Mouse (Mus musculus) thymus, postnatal 4 days (tissue): ENCODE data around the gene Zfp106.

Experiments used
- DNase-seq: peaks from one replicate; pipeline ENCODE4 v3.0.0; 2021

Gene Zfp106

GRCm38 (mm10) chr2:120544732-120545131 is 18.9 kb downstream of the Zfp106 start:
- no peak for DNase-seq

- no peak for DNase-seq
Observed at GRCm38 (mm10) chr2:120539778-120540208, 23.9 kb downstream of the Zfp106 start.

DNA sequence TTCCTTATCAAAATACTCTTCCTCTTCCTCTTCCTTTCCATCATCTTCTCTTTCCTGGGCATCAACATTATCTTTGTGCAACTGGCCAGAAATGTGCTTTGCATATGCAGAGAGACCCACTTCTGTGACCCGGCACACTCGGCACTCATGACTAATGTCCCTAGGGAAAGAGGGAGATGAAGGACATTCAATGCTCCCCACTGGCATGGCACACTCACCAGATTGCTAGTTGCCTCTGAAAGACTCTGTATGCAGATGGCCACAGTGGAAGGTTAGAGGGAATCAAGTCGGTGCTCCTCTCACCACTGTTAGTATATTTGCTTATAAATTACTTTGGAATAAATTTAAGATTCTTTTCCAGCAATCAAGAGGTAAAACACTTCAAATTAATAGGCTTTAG is 24.3 kb downstream of the Zfp106 start:
- DNase-seq, result no peak

DNA sequence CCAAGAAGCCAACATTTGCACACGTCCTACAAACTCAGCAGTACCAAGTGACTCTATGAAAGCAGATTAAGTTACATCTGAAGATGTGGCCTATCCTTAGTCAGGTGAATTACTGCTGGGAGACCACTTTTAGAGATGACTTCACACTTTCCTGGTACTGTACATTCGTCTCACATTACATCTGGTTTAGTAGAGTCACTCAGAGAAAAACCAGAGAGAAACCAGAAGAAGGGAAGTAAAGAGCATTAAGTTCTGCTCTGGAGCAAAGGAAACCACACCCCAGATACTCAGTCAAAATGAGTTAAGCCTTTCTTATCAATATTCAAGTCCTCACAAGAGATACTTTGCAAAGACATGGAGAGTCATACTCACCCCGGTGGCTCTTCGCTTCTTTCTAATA is 32.4 kb downstream of the Zfp106 start:
- DNase-seq, result no peak

- no peak for DNase-seq
Observed at GRCm38 (mm10) chr2:120529531-120529930, 34.1 kb downstream of the Zfp106 start.

DNA sequence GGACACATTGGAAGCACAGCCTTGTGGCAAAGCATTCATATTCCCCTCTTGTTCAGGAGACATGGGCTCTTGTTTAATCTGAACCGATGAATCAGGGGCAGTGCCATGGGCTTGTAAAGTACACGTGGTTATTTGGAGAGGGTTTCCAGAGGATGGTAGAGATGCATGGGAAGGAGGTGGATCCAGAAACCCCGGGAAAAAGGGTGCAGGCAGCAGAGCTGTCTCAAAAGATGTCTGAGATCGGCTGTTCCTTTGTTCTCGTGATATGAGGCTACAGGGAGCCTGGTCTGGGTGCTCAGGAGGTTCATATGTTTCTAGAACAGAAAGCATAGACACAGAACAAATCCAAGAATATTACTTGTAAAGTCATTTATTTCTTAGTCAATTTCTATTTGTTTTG is 36.9 kb downstream of the Zfp106 start:
- DNase-seq, result no peak

DNA sequence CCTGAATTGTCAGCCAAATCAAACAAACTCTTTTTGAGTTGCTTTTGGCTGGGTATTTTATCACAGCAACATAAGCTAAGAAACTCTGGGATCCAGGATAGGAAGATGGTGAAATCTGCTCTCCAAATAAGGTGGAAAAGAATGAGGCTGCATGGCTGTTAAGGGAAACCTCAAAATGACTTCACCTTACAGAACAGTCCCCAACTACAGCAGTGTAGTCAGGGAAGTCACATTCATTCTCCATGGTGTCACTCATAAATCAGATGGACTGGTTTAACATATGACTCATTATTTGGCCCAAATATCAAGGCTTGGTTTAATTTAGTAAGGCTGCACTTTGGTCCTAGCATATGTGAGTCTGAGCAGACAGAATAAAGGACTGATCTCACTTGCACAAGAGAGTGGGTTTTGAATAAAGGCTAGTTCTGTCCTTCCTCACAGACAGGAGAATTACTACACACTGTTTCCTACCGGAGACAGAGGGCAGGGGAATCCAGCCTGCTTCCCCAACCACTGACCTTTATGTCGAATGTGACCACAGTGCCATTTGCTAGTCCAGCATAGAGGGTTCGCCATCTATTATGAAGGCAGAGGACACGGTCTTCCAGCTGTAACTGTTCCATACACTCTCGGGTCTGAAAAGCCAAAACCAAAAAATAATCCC is 45.0 kb downstream of the Zfp106 start:
- DNase-seq, result no peak

- DNase-seq, result no peak
Observed at GRCm38 (mm10) chr2:120514181-120514580, 49.5 kb downstream of the Zfp106 start.

DNA sequence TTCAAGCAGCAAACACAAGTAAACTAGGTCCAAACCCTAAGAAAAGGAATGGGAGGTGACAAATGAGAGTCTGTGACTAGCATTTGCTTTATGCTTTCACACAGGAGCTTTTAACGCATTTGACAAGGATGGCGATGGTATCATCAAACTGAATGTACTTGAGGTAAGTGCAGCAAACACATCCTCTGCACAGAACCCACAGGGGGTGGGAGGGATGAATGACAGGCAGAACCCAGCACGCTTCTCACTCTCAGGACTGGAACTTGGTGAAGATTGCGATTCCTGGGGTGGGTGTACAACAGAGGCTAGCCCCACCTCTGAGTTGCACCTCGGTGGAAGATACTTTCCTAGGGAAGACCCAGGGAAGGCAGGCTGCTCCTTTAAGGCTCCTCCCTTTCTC is 59.7 kb downstream of the Zfp106 start:
- DNase-seq, result peak; percentile 51

- DNase-seq, result peak; percentile 53
Observed at GRCm38 (mm10) chr2:120503094-120503493, 60.5 kb downstream of the Zfp106 start.

- DNase-seq, result peak; percentile 70
Observed at GRCm38 (mm10) chr2:120502605-120502990, 61.0 kb downstream of the Zfp106 start.

- peak; percentile 96 for DNase-seq
Observed at GRCm38 (mm10) chr2:120501931-120502604, 61.6 kb downstream of the Zfp106 start.

DNA sequence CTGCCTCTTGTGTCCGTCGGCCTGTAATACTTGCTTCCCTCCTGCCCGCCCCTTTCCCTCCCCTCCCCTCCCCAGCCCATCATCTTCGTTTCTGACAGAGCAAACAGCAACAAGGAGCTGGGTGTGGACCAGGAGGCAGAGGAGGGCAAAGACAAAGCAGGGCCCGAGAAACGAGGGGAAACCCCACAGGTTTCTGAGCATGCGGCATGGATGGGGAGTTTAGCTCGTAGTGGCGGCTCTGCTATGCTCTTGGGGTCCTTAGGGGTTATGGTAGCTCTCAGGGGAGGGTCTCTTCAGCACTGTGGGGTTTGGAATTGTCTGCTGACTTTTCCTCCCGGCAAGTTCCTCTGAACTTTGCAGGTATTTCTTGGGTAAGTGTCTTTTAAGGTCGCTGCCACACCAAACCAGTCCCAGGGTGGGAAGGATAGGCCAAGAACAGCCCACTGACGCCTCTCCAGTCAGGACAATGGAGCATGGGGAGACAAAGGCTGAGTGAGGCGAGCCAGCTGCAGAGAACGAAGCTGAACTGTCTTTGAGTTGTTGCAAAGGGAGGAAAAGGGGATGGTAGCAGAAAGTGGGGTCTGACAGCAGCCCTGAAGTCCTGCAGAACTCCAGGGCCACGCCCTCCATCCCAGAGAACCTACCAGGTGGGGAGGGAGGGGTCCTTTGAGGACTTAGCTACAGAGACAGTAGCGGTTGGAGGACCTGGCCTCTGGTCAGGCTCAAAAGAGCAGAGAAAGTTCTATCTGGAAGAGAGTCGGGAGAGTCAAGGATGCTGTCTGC is 62.3 kb downstream of the Zfp106 start:
- peak; percentile 71 for DNase-seq

DNA sequence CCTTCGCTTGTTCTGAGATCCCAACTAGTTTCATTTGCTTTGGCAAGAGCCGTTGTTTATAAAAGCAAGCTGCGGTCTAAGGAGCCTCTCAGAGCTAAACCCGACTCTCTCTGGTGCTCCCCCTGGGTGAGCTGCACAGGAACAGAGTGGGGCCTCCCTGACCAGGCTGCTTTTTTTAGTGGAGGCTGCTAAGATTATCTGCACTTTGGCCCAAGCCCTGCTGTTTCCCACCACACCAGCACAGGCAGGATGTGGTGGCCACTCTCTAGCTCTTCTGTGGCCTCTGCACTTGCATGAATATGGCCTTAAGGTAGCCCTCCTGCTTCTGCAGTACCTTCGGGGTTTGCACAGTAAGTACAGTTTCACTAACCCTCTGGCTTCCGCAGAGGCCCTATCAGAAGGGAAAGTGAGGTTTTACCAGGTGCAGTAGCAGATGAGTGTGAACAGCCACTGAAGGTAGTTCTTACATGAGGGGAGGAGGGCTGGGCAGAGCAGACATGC is 63.6 kb downstream of the Zfp106 start:
- DNase-seq, result peak; percentile 78

GRCm38 (mm10) chr2:120496511-120496910 is 67.1 kb downstream of the Zfp106 start:
- peak; percentile 19 for DNase-seq

GRCm38 (mm10) chr2:120493254-120493653 is 70.4 kb downstream of the Zfp106 start:
- peak; percentile 9 for DNase-seq

DNA sequence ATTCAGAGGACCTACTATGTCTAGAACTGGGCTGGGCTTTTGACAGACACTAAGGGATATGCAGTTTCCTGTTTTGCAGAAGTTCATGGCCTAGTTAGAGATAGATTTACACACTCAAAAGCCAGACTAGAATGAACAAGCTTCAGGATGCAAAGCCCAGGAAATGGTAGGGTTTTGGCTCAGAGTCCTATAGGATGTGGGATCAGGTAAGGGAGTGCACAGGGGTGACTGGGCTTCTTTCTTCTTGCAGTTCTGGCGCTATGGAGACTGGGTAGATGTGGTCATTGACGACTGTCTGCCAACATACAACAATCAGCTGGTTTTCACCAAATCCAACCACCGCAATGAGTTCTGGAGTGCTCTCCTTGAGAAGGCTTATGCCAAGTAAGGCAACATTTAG is 79.4 kb downstream of the Zfp106 start:
- DNase-seq, result no peak

GRCm38 (mm10) chr2:120482506-120483389 is 80.9 kb downstream of the Zfp106 start:
- peak; percentile 70 for DNase-seq

DNA sequence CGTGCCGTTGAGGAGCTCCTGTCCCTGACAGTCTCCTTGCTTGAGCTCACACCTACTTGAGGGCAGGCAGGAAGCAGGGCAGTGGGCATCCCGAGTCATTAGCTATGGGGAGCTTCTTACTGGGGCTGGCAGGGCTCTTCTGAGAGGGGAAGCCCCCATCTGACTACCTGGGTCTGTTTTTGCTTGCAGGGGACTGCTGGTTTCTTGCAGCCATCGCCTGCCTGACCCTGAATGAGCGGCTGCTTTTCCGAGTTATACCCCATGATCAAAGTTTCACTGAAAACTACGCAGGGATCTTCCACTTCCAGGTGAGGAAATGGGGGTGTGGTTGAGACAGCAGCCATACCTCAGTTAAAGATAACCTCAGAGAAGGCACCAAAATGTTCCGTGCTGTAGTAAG is 81.7 kb downstream of the Zfp106 start:
- peak; percentile 51 for DNase-seq

- DNase-seq, result peak; percentile 92
Observed at GRCm38 (mm10) chr2:120478600-120478999, 85.0 kb downstream of the Zfp106 start.

DNA sequence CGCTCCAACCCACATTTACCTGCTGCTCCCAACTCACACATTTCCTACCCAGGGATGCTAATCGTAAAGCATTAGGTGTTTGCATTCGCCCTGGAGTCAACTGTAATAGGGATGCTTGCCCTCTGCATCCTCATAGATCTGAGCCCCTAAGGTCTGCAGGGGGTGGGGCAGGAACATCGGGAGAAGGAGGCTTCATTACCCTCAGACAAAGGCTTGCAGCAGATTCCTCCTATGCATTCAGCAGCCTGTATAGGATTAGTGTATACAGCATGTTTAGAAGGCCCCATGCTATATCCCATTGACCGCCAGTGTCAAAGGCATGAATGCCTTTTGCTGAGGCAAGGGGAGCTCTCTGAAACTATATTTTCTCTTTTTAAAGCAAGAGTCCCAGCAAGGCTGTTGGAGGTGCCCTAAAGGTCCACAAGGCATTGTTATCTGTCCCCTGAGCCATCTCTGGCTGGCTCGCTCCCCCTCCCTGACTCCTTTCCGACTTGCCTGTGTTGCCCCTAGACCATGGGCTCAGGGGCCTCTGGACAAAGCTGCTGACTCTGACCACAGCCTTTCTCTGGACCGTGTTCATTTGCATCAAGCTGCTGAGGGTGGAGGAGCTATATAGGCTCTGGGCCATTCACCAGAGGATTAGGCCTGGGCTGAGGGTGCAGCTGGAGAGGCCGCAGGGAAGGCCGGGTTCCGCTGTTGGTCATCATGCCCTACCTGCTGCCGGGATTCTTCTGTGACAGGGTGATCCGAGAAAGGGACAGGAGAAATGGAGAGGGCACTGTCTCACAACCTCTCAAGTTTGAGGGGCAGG is 87.2 kb downstream of the Zfp106 start:
- peak; percentile 16 for DNase-seq

DNA sequence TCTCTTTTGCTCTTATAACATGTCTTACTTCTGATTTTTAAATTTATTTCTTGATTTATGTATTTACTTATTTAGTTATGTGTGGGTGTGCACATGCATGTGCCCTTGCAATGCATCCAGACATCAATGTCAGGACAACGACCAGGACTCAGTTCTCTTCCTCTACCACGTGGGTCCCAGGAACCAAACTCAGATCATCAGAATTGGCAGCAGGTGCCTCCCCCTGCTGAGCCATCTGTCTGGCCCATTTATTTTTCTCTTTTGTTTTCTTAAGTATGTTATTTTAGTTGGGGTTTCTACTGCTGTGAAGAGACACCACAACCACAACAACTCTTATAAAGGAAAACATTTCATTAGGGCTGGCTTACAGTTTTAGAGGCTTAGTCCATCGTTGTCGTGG is 92.8 kb downstream of the Zfp106 start:
- DNase-seq, result no peak
